Mouse (Mus musculus) midbrain, embryonic 12.5 days (tissue): Measurements from ENCODE around the gene Obscn. TPM values are rescaled to one million over a fixed set of nuclear protein-coding genes. Genes with fewer than 3 reads are reported as not detected.

Experiments
- ATAC-seq: fragments of 200-750 bp; cut with Nextera tagmentation; 2 replicates; pipeline ENCODE4 v1.8.0; 2017; ENCODE audit warnings: low read depth, moderate TSS enrichment, moderate library complexity; ENCODE audit not compliant: low FRiP score
- H3K27ac ChIP-seq: fragments of 300-500 bp; sonication (generic); replicated peaks from 2 replicates; pipeline ENCODE4 v1.5.1; 2016; ENCODE audit warnings: mild to moderate bottlenecking
- H3K27me3 ChIP-seq: fragments of 300-500 bp; sonication (generic); 2 replicates; pipeline ENCODE4 v1.6.1; 2016; ENCODE audit warnings: mild to moderate bottlenecking
- H3K36me3 ChIP-seq: fragments of 300-500 bp; sonication (generic); 2 replicates; pipeline ENCODE4 v1.6.1; 2016
- H3K4me1 ChIP-seq: fragments of 300-500 bp; sonication (generic); 2 replicates; pipeline ENCODE4 v1.6.1; 2016
- H3K4me2 ChIP-seq: fragments of 300-500 bp; sonication (generic); replicated peaks from 2 replicates; pipeline ENCODE4 v1.6.1; 2016; ENCODE audit warnings: mild to moderate bottlenecking, moderate library complexity
- H3K4me3 ChIP-seq: fragments of 300-500 bp; sonication (generic); 2 replicates; pipeline ENCODE4 v1.5.1; 2016; ENCODE audit warnings: mild to moderate bottlenecking
- H3K9ac ChIP-seq: fragments of 300-500 bp; sonication (generic); replicated peaks from 2 replicates; pipeline ENCODE4 v1.6.1; 2016; ENCODE audit warnings: mild to moderate bottlenecking, moderate library complexity
- H3K9me3 ChIP-seq: fragments of 300-500 bp; sonication (generic); 2 replicates; pipeline ENCODE4 v1.6.1; 2016; ENCODE audit warnings: mild to moderate bottlenecking
- WGBS: fragments of 180-500 bp; shearing (Covaris S2); methylation state at CpG from one replicate; pipeline ENCODE4 v1.1.7; 2016; 5-methylcytosine and 5-hydroxymethylcytosine counted together
- polyA plus RNA-seq: library from polyadenylated mRNA; unstranded; fragments of >200 nt; fragmentation: Nextera tagmentation; extraction: Ambion mirVana; gene quantifications from 2 replicates; pipeline ENCODE4 v1.2.1, GENCODE M21; 2016

The Obscn gene
- polyA plus RNA-seq, 1 experiment from 2014 or later = 0.14 TPM

DNA sequence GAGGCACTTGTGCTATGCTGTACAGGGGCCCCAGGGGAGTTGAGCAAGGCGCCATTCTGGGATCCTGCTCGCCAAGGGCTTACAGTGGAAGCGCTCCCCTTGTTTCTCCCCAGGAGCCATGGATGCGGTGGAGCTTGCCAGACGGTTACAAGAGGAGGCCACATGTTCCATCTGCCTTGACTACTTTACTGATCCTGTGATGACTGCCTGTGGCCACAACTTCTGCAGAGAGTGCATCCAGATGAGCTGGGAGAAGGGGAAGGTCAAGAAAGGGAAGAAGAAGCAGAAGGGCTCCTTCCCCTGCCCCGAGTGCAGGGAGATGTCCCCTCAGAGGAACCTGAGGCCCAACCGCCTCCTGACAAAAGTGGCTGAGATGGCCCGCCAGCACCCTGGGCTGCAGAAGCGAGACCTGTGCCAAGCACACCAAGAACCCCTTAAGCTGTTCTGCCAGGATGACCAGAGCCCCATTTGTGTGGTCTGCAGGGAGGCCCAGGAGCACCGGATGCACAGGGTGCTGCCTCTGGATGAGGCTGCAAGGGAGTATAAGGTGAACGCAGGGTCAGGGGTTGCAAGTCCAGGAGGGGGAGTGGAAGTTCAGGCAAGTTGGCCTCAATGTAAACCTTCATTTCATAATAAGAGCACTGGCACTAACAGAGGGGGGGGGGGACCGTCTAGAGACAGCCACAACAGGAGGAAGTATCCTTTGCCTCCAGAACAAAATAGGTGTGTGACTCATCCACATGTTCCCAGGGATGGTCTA lies 171.0 kb downstream of the Obscn start:
- peaks cover 28% of the 10 kb centered on the region for H3K27me3 ChIP-seq
- peak overlapping the region; percentile 24; the same call in 1 of the 2 replicates for H3K9ac ChIP-seq
- no peak overlapping the region for H3K4me2 ChIP-seq
- peaks cover 12% of the 10 kb centered on the region for H3K36me3 ChIP-seq
- H3K4me1 ChIP-seq = peaks cover 12% of the 10 kb centered on the region
- 0 out of 2 replicates have a peak overlapping the region, but pooled peaks have one; percentile 25 for H3K27ac ChIP-seq
- WGBS = 53% methylated on average over 12 of the region's 12 CpGs
- H3K9me3 ChIP-seq = no peaks in the 10 kb centered on the region
- ATAC-seq = no peak
- no peak overlapping the region for H3K4me3 ChIP-seq

DNA sequence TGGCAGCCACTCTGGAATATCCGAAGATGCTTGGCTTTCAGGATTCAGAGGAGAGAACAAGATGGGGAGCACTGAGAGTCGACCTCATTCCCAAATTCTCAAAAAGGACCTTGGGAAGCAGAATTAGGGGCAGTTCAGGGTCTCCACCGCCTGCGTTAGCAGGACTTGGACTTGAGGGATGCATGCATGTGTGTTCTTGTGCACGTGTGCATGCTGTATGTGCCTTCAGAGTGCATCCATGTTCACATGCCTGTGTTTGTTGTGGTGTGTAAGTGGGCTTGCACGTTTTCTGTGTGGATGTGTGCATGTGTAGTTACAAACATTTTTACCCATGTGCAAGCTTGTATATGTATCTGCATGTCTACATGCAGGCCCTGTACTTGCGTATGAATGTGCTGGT lies 172.0 kb downstream of the Obscn start:
- H3K4me1 ChIP-seq = peaks cover 15% of the 10 kb centered on the region
- H3K9ac ChIP-seq = no peak overlapping the region
- H3K4me2 ChIP-seq = no peak overlapping the region
- H3K27ac ChIP-seq = no peak overlapping the region
- H3K4me3 ChIP-seq = no peak overlapping the region
- H3K9me3 ChIP-seq = no peaks in the 10 kb centered on the region
- ATAC-seq = no peak
- peaks cover 28% of the 10 kb centered on the region for H3K27me3 ChIP-seq
- H3K36me3 ChIP-seq = peaks cover 11% of the 10 kb centered on the region; the same call in 1 of the 2 replicates
- 88% methylated on average over 7 of the region's 7 CpGs for WGBS

DNA sequence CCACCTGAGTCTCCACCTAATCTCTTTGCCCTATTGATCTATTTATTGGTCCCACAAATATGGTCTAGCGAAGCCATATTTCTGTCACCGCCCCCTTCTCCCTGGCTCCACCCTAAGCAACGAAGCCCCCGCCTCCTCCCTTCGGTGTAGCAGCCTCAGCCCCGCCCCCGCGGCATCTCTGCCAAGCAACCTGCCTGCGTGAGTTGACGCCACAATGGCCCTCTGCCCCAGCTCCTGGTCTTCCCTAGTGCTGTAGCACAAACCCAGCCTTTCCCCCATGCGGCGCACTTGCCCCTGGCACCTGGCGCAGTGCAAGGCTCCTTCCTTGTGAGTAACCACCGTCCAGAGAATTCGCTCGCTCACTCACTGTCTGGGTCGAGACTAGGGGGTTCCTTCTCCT lies 172.7 kb downstream of the Obscn start:
- no peak overlapping the region for H3K4me2 ChIP-seq
- 44% methylated on average over 17 of the region's 17 CpGs for WGBS
- no peak overlapping the region; the same call in 1 of the 2 replicates for H3K9ac ChIP-seq
- no peak for ATAC-seq
- peaks cover 18% of the 10 kb centered on the region for H3K4me1 ChIP-seq
- no peak overlapping the region for H3K27ac ChIP-seq
- H3K27me3 ChIP-seq = peaks cover 28% of the 10 kb centered on the region
- no peaks in the 10 kb centered on the region for H3K9me3 ChIP-seq
- H3K36me3 ChIP-seq = peaks cover 6% of the 10 kb centered on the region; the same call in 1 of the 2 replicates
- no peak overlapping the region for H3K4me3 ChIP-seq

DNA sequence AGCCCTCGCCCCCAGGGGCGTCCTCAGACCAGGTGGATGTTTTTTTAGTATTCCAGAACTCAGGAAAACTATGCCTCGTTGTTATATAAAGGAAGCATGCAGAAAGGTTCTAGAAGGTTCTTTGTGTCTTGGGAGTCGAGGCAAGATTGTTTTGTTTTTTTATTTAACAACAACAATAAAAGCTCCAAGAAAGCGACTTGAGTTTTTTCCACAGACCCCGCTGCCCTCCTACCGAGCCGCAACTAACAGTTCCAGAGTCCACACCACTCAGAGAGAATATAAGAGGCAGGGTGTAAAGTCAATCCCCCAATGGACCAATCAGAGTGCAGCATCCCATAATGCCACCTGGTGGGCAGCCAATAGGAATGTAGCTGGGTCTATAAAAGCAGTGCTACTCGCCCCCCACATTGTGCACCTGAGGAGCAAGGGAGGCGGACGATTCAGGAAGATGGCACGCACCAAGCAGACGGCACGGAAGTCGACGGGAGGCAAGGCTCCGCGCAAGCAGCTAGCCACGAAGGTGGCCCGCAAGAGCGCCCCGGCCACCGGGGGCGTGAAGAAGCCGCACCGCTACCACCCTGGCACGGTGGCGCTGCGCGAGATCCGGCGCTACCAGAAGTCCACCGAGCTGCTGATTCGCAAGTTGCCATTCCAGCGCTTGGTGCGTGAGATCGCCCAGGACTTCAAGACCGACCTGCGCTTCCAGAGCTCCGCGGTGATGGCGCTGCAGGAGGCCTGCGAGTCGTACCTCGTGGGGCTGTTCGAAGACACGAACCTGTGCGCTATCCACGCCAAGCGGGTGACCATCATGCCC lies 174.6 kb downstream of the Obscn start:
- H3K4me1 ChIP-seq = peaks cover 36% of the 10 kb centered on the region
- H3K27me3 ChIP-seq = peaks cover 37% of the 10 kb centered on the region
- 68% methylated on average over 49 of the region's 50 CpGs for WGBS
- no peak overlapping the region for H3K27ac ChIP-seq
- no peak for ATAC-seq
- no peak overlapping the region for H3K4me2 ChIP-seq
- no peaks in the 10 kb centered on the region for H3K9me3 ChIP-seq
- no peak overlapping the region for H3K4me3 ChIP-seq
- H3K9ac ChIP-seq = no peak overlapping the region
- H3K36me3 ChIP-seq = 0 out of 2 replicates have a peak, but pooled peaks cover 10% of the 10 kb centered on the region

DNA sequence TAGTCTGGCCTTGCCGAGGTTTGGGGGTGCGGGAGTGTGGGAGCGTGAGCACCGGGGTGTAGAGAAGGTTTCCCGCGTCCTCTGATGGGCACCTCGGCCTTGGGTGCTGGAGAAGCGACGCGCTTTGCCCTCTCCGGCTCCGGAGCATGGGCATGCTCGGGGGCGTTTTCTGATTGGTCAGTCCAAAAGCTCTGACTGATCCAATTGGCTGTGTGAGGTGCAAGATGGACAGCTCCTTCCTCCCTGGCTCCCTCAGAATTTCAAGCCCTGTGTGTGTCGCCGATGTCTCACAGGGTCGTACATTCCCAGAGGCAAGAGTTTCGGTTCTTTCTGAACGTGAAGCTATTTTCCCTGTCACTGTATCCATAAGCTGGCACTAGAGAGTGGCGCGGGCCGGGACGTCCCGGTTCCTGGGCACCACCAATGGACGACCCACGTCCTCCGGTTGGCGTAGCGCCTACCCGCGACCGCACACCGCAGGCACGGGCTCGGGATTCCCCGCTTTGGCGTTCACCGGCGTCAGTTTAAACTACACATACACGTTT lies 176.2 kb downstream of the Obscn start:
- H3K9me3 ChIP-seq = no peaks in the 10 kb centered on the region
- H3K36me3 ChIP-seq = 0 out of 2 replicates have a peak, but pooled peaks cover 10% of the 10 kb centered on the region
- ATAC-seq = peak; percentile 85
- H3K4me3 ChIP-seq = peak overlapping the region; percentile 50
- 4% methylated on average over 40 of the region's 40 CpGs for WGBS
- peak overlapping the region; percentile 52 for H3K9ac ChIP-seq
- peak overlapping the region; percentile 74 for H3K4me2 ChIP-seq
- H3K4me1 ChIP-seq = peaks cover 40% of the 10 kb centered on the region
- peak overlapping the region; percentile 49; the same call in 1 of the 2 replicates for H3K27ac ChIP-seq
- peaks cover 37% of the 10 kb centered on the region for H3K27me3 ChIP-seq

DNA sequence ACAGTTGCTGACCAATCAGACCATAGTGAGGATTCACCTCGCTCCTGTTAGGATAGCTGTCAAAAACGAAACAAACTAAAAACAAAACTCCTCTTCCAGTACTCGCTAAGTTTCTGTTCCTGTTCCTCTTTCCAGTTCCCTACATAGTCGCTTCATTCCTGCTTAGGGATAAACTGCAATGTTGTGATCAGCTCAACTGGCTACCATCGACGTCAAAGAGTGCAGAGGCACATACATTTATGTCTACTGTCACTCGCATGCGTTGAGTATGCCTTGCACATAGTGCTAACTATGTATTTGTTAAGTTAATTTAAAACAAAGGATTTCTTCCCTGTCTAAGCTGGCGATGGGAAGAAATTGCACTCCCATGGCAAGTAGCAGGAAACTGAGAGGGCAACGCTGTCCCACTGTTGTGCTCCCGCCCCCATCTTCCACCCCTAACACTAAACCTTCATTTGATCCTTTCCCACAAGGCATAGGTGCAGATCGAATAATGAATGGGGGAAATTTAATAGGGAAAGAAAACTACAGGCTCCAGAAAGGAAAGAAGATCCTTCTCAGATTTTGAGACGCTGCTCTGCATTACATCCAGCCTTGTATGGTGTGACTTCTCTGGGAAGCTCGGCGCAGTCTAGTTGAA lies 176.9 kb downstream of the Obscn start:
- Histone ChIP-seq H3K27me3 (peaks cover 37% of the 10 kb centered on the region), H3K36me3 (0 out of 2 replicates have a peak, but pooled peaks cover 10% of the 10 kb centered on the region), H3K27ac (0 out of 2 replicates have a peak overlapping the region, but pooled peaks have one; percentile 49), H3K9me3 (no peaks in the 10 kb centered on the region), H3K4me1 (peaks cover 36% of the 10 kb centered on the region), H3K4me3 (peak overlapping the region; percentile 50), H3K9ac (peak overlapping the region; percentile 52), H3K4me2 (peak overlapping the region; percentile 74)
- 41% methylated on average over 15 of the region's 15 CpGs for WGBS
- ATAC-seq = no peak

DNA sequence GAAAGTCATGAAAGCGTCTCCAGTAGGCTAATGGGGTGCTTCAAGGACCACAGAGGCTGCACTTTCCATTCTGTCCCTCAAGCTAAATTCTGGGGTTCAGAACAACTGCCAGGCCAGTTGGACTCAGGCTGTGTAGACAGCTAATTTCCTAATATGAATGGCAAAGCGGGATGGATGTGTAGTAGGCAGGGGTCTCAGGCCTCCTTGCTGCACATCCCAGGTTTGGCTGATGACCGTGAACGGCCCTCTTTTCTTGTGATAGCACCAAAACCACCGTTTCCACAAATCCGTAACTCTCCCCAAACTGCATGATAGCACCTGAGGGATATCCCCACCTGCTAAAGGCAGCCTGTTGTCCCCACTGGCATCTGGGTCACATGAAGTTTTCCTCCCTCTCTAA lies 177.7 kb downstream of the Obscn start:
- Histone ChIP-seq H3K36me3 (0 out of 2 replicates have a peak, but pooled peaks cover 10% of the 10 kb centered on the region), H3K27ac (no peak overlapping the region), H3K4me1 (peaks cover 34% of the 10 kb centered on the region), H3K4me3 (peak overlapping the region; percentile 6; the same call in 1 of the 2 replicates), H3K9ac (0 out of 2 replicates have a peak overlapping the region, but pooled peaks have one; percentile 4), H3K9me3 (no peaks in the 10 kb centered on the region), H3K27me3 (peaks cover 29% of the 10 kb centered on the region), H3K4me2 (no peak overlapping the region)
- ATAC-seq = no peak
- WGBS = 84% methylated on average over 6 of the region's 6 CpGs

DNA sequence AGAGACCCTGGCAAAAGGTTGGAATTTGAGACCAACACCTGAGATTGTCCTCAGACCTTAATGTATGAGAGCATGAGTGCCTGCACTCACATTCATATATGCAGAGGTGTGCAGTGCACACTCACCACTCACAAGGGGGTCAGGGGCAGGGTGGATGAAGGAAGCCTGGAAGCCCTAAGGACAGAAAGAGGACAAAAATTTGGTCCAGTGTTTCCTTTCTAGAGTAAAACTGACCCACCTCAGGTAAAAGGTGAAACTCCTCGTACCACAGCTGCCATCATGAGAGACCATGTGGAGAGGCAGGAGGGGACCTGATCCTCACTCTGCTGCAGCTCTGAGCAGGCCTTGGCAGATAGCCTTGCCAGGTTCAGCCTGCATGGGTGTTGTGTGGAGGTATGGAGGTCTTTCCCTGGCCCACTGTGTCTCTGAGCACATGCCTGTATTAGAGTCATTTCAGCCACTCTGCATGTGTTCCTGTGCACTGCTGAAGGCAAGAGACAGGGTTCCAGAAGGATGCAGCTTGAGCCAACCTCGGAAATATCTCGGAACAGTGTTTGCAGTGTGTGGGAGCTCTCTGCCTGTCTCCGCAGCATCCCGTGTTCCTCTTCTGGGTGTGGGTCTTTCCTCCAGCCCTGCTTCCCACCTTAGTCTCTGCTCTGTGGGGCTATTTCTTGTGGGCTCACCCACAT lies 178.8 kb downstream of the Obscn start:
- peaks cover 40% of the 10 kb centered on the region for H3K4me1 ChIP-seq

DNA sequence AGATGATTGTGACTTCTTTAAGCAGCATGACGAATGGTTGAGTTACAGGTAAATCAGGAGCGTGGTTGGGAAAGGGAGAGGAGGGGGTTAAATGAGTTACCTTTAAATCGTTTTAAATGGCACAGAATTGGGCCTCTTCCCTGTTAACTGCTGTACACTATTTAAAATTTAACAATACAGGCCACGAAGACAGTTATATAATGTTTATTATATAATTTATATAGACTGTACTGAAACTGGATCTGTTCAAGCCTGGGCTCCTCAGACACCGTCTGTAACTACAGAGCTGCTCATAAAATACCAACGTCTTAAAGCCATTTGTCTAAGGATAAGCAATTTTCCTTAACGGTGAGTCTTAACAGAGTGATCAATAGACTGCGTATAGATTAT lies 180.3 kb downstream of the Obscn start:
- H3K4me1 ChIP-seq = peaks cover 46% of the 10 kb centered on the region
- no peak for ATAC-seq
- peaks cover 10% of the 10 kb centered on the region for H3K27me3 ChIP-seq
- peak overlapping the region; percentile 89 for H3K9ac ChIP-seq
- H3K4me2 ChIP-seq = peak overlapping the region; percentile 94
- H3K9me3 ChIP-seq = no peaks in the 10 kb centered on the region
- peak overlapping the region; percentile 58 for H3K4me3 ChIP-seq
- 31% methylated on average over 8 of the region's 8 CpGs for WGBS
- peak overlapping the region; percentile 99; the same call in 1 of the 2 replicates for H3K27ac ChIP-seq
- 0 out of 2 replicates have a peak, but pooled peaks cover 10% of the 10 kb centered on the region for H3K36me3 ChIP-seq

More for the DNA sequence above, 178.8 kb downstream of the Obscn start:
- H3K4me3 ChIP-seq = peak overlapping the region; percentile 58
- peak overlapping the region; percentile 89; the same call in 1 of the 2 replicates for H3K9ac ChIP-seq
- ATAC-seq = no peak
- H3K27ac ChIP-seq = no peak overlapping the region
- H3K9me3 ChIP-seq = no peaks in the 10 kb centered on the region
- peaks cover 20% of the 10 kb centered on the region for H3K27me3 ChIP-seq
- 0 out of 2 replicates have a peak, but pooled peaks cover 10% of the 10 kb centered on the region for H3K36me3 ChIP-seq
- WGBS = 91% methylated on average over 5 of the region's 5 CpGs
- peak overlapping the region; percentile 94 for H3K4me2 ChIP-seq

DNA sequence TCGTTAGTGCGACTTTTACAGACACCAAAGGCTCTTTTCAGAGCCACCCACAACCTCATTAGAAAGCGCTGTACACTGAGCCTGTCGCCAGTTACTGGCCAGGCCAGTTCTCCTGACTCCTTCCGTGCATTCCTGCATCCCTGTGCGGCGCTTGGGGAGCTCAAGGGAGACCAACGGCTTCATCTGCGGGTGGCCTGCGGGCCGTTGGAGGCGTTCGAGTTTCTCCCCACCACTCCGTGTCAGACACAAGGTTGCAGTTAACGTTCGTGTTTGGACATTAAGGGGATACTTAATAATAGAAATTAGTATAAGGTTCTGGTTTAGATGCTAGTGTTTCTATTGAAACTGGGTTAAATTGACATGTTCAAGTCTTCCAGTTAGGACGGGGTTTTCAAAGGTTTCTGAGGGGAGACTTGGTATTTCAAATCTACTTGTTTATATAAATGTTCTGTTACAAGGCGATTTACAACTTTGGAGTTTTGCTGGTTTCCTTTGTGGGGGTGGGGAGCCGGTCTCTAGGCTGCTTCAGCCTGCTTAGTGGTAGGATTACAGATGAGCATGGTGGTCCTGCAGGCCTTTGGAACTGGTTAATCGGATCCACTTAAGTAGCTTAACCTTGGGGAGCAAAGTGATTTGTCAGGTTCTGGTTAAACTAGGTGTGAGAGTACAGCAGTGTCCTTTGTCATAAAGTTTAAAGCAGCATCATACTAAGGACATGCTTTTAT lies 180.9 kb downstream of the Obscn start:
- peaks cover 10% of the 10 kb centered on the region for H3K27me3 ChIP-seq
- H3K9ac ChIP-seq = peak overlapping the region; percentile 89
- H3K9me3 ChIP-seq = no peaks in the 10 kb centered on the region
- H3K4me3 ChIP-seq = peak overlapping the region; percentile 58
- peak overlapping the region; percentile 94 for H3K4me2 ChIP-seq
- 0 out of 2 replicates have a peak, but pooled peaks cover 10% of the 10 kb centered on the region for H3K36me3 ChIP-seq
- peak overlapping the region; percentile 99 for H3K27ac ChIP-seq
- H3K4me1 ChIP-seq = peaks cover 49% of the 10 kb centered on the region
- ATAC-seq = 0 out of 2 replicates have a peak, but pooled peaks have one; percentile 2
- WGBS = under 1% methylated on average over 20 of the region's 20 CpGs
